ENCODE assay signal across 23 mouse cellular contexts in genomic region chr2:31182786-31183330, GRCm38 (mm10).
"Had no signal": no experiment of that assay in that cellular context is flagged by ENCODE, and none has a peak within 500 bp of the region (broad histone marks: within the 10 kb centered on the region; RNA-seq: fewer than 3 reads in every experiment).

No protein-coding gene starts in this region.

- H3K9me3 ChIP-seq: heart, embryonic 13.5 days; heart, embryonic 15.5 days; hindbrain, embryonic 13.5 days; hindbrain, embryonic 15.5 days; limb, embryonic 10.5 days; limb, embryonic 12.5 days had no signal

- H3K9ac ChIP-seq: heart, embryonic 13.5 days; heart, embryonic 15.5 days; hindbrain, embryonic 13.5 days; hindbrain, embryonic 15.5 days; limb, embryonic 12.5 days; liver, embryonic 14.5 days had no signal

- H3K27me3 ChIP-seq: heart, embryonic 13.5 days; heart, embryonic 15.5 days; hindbrain, embryonic 13.5 days; hindbrain, embryonic 15.5 days; limb, embryonic 12.5 days had no signal

- DNase-seq: gastrocnemius, postnatal 14 days; gastrocnemius, postnatal 36 days; heart, adult 11 months; heart, adult 2 months; heart, postnatal 14 days; heart, postnatal 36 days; kidney, adult 18-20 months; kidney, adult 8-10 months; kidney, postnatal 25 days; kidney, postnatal 4 days; liver had no signal

- H3K4me1 ChIP-seq: hindbrain, embryonic 13.5 days; hindbrain, embryonic 15.5 days; limb, embryonic 10.5 days; limb, embryonic 12.5 days had no signal

- H3K4me2 ChIP-seq: heart, embryonic 11.5 days; heart, embryonic 13.5 days; heart, embryonic 15.5 days; hindbrain, embryonic 13.5 days; hindbrain, embryonic 15.5 days; limb, embryonic 12.5 days; liver, embryonic 11.5 days had no signal

- ATAC-seq: hindbrain, postnatal 0 days had no signal

- H3K27ac ChIP-seq: heart, adult 2 months; heart, embryonic 13.5 days; heart, embryonic 15.5 days; hindbrain, embryonic 13.5 days; hindbrain, embryonic 15.5 days; hindbrain, postnatal 0 days; layer of hippocampus, adult 2 months; left cerebral cortex, adult 2 months; limb, embryonic 10.5 days; limb, embryonic 12.5 days; liver, embryonic 14.5 days had no signal

- H3K4me3 ChIP-seq: heart, adult 2 months; heart, embryonic 13.5 days; heart, embryonic 15.5 days; hindbrain, embryonic 13.5 days; hindbrain, embryonic 15.5 days; layer of hippocampus, adult 2 months; left cerebral cortex, adult 2 months; limb, embryonic 10.5 days; limb, embryonic 12.5 days had no signal
